Mouse (Mus musculus) heart, embryonic 14.5 days (tissue): ENCODE measurements around the gene Nfx1. TPM values are rescaled to one million over a fixed set of nuclear protein-coding genes. Genes with fewer than 3 reads are reported as not detected.

Experiments
- ATAC-seq: fragments of 200-750 bp; cut with Nextera tagmentation; 2 replicates; pipeline ENCODE4 v1.8.0; 2017; ENCODE audit warnings: low read depth, moderate TSS enrichment; ENCODE audit not compliant: insufficient number of reproducible peaks, insufficient read depth, low FRiP score
- H3K27ac ChIP-seq, 2 experiments: fragments of 200-500 bp in 1 of 2; fragments of 300-500 bp in 1 of 2; sonication (generic) in 1 of 2; replicated peaks in 1 of 2; 2 replicates each; pipeline ENCODE4 v1.5.1; 2012 to 2014; ENCODE audit warnings: low read depth in 2 of 2, low read length in 2 of 2, control low read depth in 1 of 2, mild to moderate bottlenecking in 1 of 2, mixed read lengths in 1 of 2; ENCODE audit not compliant: control insufficient read depth in 1 of 2, insufficient read depth in 1 of 2
- H3K27me3 ChIP-seq: fragments of 300-500 bp; sonication (generic); 2 replicates; pipeline ENCODE4 v1.6.1; 2014; ENCODE audit warnings: mild to moderate bottlenecking, low read length, control low read depth; ENCODE audit not compliant: control insufficient read depth, insufficient read depth
- H3K36me3 ChIP-seq: fragments of 300-500 bp; sonication (generic); 2 replicates; pipeline ENCODE4 v1.6.1; 2014; ENCODE audit warnings: mild to moderate bottlenecking, control low read depth, low read length, mixed read lengths; ENCODE audit not compliant: control insufficient read depth, insufficient read depth
- H3K4me1 ChIP-seq, 2 experiments: fragments of 200-500 bp in 1 of 2; fragments of 300-500 bp in 1 of 2; sonication (generic) in 1 of 2; 2 replicates each; pipeline ENCODE4 v1.6.1; 2012 to 2014; ENCODE audit warnings: low read length in 2 of 2, control low read depth in 1 of 2, mixed read lengths in 1 of 2; ENCODE audit not compliant: control insufficient read depth in 2 of 2, insufficient read depth in 2 of 2
- H3K4me2 ChIP-seq: fragments of 300-500 bp; sonication (generic); 2 replicates; pipeline ENCODE4 v1.6.1; 2014; ENCODE audit warnings: mild to moderate bottlenecking, low read length
- H3K4me3 ChIP-seq, 2 experiments: fragments of 200-500 bp in 1 of 2; fragments of 300-500 bp in 1 of 2; sonication (generic) in 1 of 2; 2 replicates each; pipeline ENCODE4 v1.5.1; 2012 to 2014; ENCODE audit warnings: low read length in 2 of 2, mild to moderate bottlenecking in 2 of 2, control low read depth in 1 of 2, low read depth in 1 of 2, moderate library complexity in 1 of 2; ENCODE audit not compliant: control insufficient read depth in 1 of 2, insufficient read depth in 1 of 2
- H3K9ac ChIP-seq: fragments of 300-500 bp; sonication (generic); 2 replicates; pipeline ENCODE4 v1.6.1; 2014; ENCODE audit warnings: mild to moderate bottlenecking, low read length
- H3K9me3 ChIP-seq: fragments of 300-500 bp; sonication (generic); 2 replicates; pipeline ENCODE4 v1.6.1; 2016; ENCODE audit warnings: low read length, control low read depth; ENCODE audit not compliant: control insufficient read depth
- WGBS: fragments of 180-500 bp; shearing (Covaris S2); extraction: QIAGEN DNeasy Blood & Tissue Kit; methylation state at CpG from one replicate; pipeline ENCODE4 v1.1.7; 2014; 5-methylcytosine and 5-hydroxymethylcytosine counted together
- polyA plus RNA-seq: library from polyadenylated mRNA; unstranded; fragments of >200 nt; fragmentation: Nextera tagmentation; extraction: Ambion mirVana; gene quantifications from 2 replicates; pipeline ENCODE4 v1.2.1, GENCODE M21; 2014

Nfx1 gene
- polyA plus RNA-seq, 1 experiment from 2014 or later, result 56.1 TPM

GRCm38 (mm10) chr4:41029372-41029771, 58.7 kb downstream of the Nfx1 start:
- ATAC-seq, result no peak
- Histone ChIP-seq H3K9me3 (no peaks in the 10 kb centered on the region), H3K4me2 (no peak overlapping the region), H3K27ac (no peak overlapping the region), H3K4me3 (no peak overlapping the region), H3K9ac (no peak overlapping the region), H3K4me1 (no peaks in the 10 kb centered on the region), H3K36me3 (peaks cover 22% of the 10 kb centered on the region), H3K27me3 (no peaks in the 10 kb centered on the region)
- WGBS, result 85% methylated on average over 5 of the region's 5 CpGs

- H3K27me3 ChIP-seq, result no peaks in the 10 kb centered on the region
- no peak overlapping the region for H3K4me3 ChIP-seq
- ATAC-seq, result peak; percentile 32; the same call in 1 of the 2 replicates
- no peak overlapping the region for H3K27ac ChIP-seq
- 0 out of 2 replicates have a peak, but pooled peaks cover 3% of the 10 kb centered on the region for H3K36me3 ChIP-seq
- H3K9me3 ChIP-seq, result no peaks in the 10 kb centered on the region
- H3K4me2 ChIP-seq, result no peak overlapping the region
- 68% methylated on average over 3 of the region's 3 CpGs for WGBS
- H3K4me1 ChIP-seq, result no peaks in the 10 kb centered on the region
- no peak overlapping the region for H3K9ac ChIP-seq
These were observed 60.5 kb downstream of the Nfx1 start for GRCm38 (mm10) chr4:41031242-41031641.

- Histone ChIP-seq H3K36me3 (no peaks in the 10 kb centered on the region), H3K9ac (no peak overlapping the region), H3K27me3 (no peaks in the 10 kb centered on the region), H3K4me1 (peaks cover 0 to 2% of the 10 kb centered on the region in 2 experiments; a peak in 1 of 4 replicates), H3K9me3 (no peaks in the 10 kb centered on the region), H3K4me3 (no peak overlapping the region), H3K4me2 (no peak overlapping the region), H3K27ac (no peak overlapping the region)
- no peak for ATAC-seq
- 32% methylated on average over 3 of the region's 3 CpGs for WGBS
These were observed 67.2 kb downstream of the Nfx1 start for GRCm38 (mm10) chr4:41037942-41038341.

- no peak overlapping the region for H3K4me3 ChIP-seq
- H3K9me3 ChIP-seq, result no peaks in the 10 kb centered on the region
- 0 out of 2 replicates have a peak, but pooled peaks have one; percentile 10 for ATAC-seq
- no peak overlapping the region for H3K9ac ChIP-seq
- no peaks in the 10 kb centered on the region for H3K27me3 ChIP-seq
- no peak overlapping the region for H3K4me2 ChIP-seq
- H3K36me3 ChIP-seq, result no peaks in the 10 kb centered on the region
- H3K4me1 ChIP-seq, result peaks cover 0 to 2% of the 10 kb centered on the region in 2 experiments; a peak in 1 of 4 replicates
- no peak overlapping the region for H3K27ac ChIP-seq
- 55% methylated on average over 7 of the region's 7 CpGs for WGBS
These were observed 70.3 kb downstream of the Nfx1 start for GRCm38 (mm10) chr4:41040983-41041382.

- WGBS, result 78% methylated on average over 12 of the region's 12 CpGs
- no peak overlapping the region for H3K4me3 ChIP-seq
- H3K27me3 ChIP-seq, result no peaks in the 10 kb centered on the region
- H3K27ac ChIP-seq, result no peak overlapping the region
- H3K4me2 ChIP-seq, result no peak overlapping the region
- peaks cover 3 to 5% of the 10 kb centered on the region in 2 experiments; a peak in 3 of 4 replicates for H3K4me1 ChIP-seq
- ATAC-seq, result no peak
- H3K36me3 ChIP-seq, result no peaks in the 10 kb centered on the region
- no peak overlapping the region for H3K9ac ChIP-seq
- no peaks in the 10 kb centered on the region for H3K9me3 ChIP-seq
These were observed 72.2 kb downstream of the Nfx1 start for GRCm38 (mm10) chr4:41042880-41043279.

- Histone ChIP-seq H3K4me3 (no peak overlapping the region), H3K36me3 (no peaks in the 10 kb centered on the region), H3K4me2 (no peak overlapping the region), H3K9ac (no peak overlapping the region), H3K4me1 (peaks cover 7 to 11% of the 10 kb centered on the region in 2 experiments), H3K9me3 (no peaks in the 10 kb centered on the region), H3K27ac (no peak overlapping the region), H3K27me3 (no peaks in the 10 kb centered on the region)
- WGBS, result 77% methylated on average over 5 of the region's 5 CpGs
- no peak for ATAC-seq
These were observed 73.3 kb downstream of the Nfx1 start for GRCm38 (mm10) chr4:41043961-41044360.

- Histone ChIP-seq H3K4me2 (no peak overlapping the region), H3K27me3 (no peaks in the 10 kb centered on the region), H3K9ac (no peak overlapping the region), H3K27ac (no peak overlapping the region), H3K4me3 (no peak overlapping the region), H3K9me3 (no peaks in the 10 kb centered on the region), H3K36me3 (no peaks in the 10 kb centered on the region), H3K4me1 (peaks cover 7 to 11% of the 10 kb centered on the region in 2 experiments)
- ATAC-seq, result no peak
- WGBS, result 86% methylated on average over 3 of the region's 3 CpGs
These were observed 74.6 kb downstream of the Nfx1 start for GRCm38 (mm10) chr4:41045288-41045687.

GRCm38 (mm10) chr4:41046254-41046795, 75.6 kb downstream of the Nfx1 start:
- Histone ChIP-seq H3K9ac (no peak overlapping the region), H3K4me1 (peaks cover 11 to 14% of the 10 kb centered on the region in 2 experiments), H3K9me3 (no peaks in the 10 kb centered on the region), H3K27ac (no peak overlapping the region), H3K27me3 (no peaks in the 10 kb centered on the region), H3K36me3 (no peaks in the 10 kb centered on the region), H3K4me2 (no peak overlapping the region), H3K4me3 (no peak overlapping the region)
- 78% methylated on average over 13 of the region's 13 CpGs for WGBS
- ATAC-seq, result no peak
